Mouse (Mus musculus): Measurements from ENCODE around the gene Afap1.

GRCm38 (mm10) chr5:35882391-35882790 lies 10.7 kb upstream of the Afap1 start:
- TF ChIP-seq POLR2A (IDR thresholded peaks at IDR 0.05; ENCODE audit: insufficient read length, low read depth) = no peak
- no peak for TF ChIP-seq USF1 (IDR thresholded peaks at IDR 0.05; ENCODE audit: low read depth)
- no peak for TF ChIP-seq MYOG (IDR thresholded peaks at IDR 0.05; ENCODE audit: control insufficient read depth in 1 of 3, insufficient read depth in 1 of 3, insufficient read length in 2 of 3, low read depth in 2 of 3)
- TF ChIP-seq TCF12 (IDR thresholded peaks at IDR 0.05; ENCODE audit: insufficient read depth, poor library complexity, severe bottlenecking) = no peak
